Mouse (Mus musculus): ENCODE measurements around the gene Gjd3.

GRCm38 (mm10) chr11:98934367-98934766 is 48.4 kb downstream of the Gjd3 start:
- no peak for TF ChIP-seq CTCF (IDR thresholded peaks at IDR 0.05; ENCODE audit: extremely low read depth, insufficient read depth, low read length)
- no peak for TF ChIP-seq POLR2A (IDR thresholded peaks at IDR 0.05; ENCODE audit: extremely low read depth, insufficient read depth, low read length)

All from cortical plate, adult 2 months (tissue).